Mouse (Mus musculus): ENCODE data around the gene Otogl. TPM values are rescaled to one million over a fixed set of nuclear protein-coding genes. Genes with fewer than 3 reads are reported as not detected.

The Otogl gene
- total RNA-seq, 2 experiments from 2014 or later, result 0.02 TPM

Other genes starting within 250 kb of the Otogl start
- gene Ptprq, start 192.1 kb downstream of the Otogl start, total RNA-seq (2021), result under 1 TPM; 0.17 to 0.21 TPM

Measured in gastrocnemius, adult 18-20 months (tissue).